Mouse (Mus musculus): ENCODE measurements at regions not wholly inside any gene's neighbourhood (a gene's known extent, or its start where the extent isn't known, plus 50 kb on each side); places are given as distances from the start of the nearest gene placed in this dataset.

GRCm38 (mm10) chr3:143722082-143722481 is 482.9 kb downstream of the Lmo4 start:
- TF ChIP-seq ZC3H11A (IDR thresholded peaks at IDR 0.05; ENCODE audit: borderline replicate concordance, low read depth, low read length) (no peak), ZNF384 (IDR thresholded peaks at IDR 0.05; ENCODE audit: low read depth, low read length) (no peak), MAFK (IDR thresholded peaks at IDR 0.05; ENCODE audit: insufficient read depth, low read depth, low read length) (no peak)
